16 mouse cellular contexts compared by ENCODE assay signal in the genomic region with DNA sequence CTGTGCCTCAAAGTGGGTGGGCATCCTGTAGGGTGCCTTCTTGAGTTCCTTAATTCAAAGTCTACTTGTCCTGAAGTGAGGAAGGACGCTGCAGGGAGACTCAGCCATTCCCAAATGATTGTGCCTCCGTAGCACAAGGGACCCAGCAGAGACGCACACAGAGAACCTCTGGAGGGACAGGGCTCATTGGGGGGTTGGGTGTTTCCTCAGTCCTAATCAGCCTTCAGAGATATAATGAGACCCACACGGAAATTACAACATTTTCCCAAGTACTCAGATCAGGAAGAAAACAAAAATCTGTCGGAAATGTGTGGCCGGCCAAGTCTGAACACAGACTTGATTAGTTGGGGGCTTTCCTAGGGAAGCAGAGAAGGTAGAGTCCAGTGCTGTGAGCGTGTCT.
DNase-seq lines count a peak whose midpoint lies in the region; ATAC-seq lines count a peak whose summit lies in the region.
"Had no signal": no experiment of that assay in that cellular context is flagged by ENCODE, and none has a peak within 500 bp of the region (broad histone marks: within the 10 kb centered on the region; RNA-seq: fewer than 3 reads in every experiment).

No protein-coding gene starts in this region.

- intact Hi-C loops in heart, postnatal 25 days (cut with DNase I) = loop anchor here (5.0 kb wide), 1 partner anchor 63 kb away; no protein-coding TSS in a partner anchor

- 44% methylated on average over 7 of the region's 7 CpGs for WGBS in heart, embryonic 13.5 days
- 46% methylated on average over 7 of the region's 7 CpGs for WGBS in liver, embryonic 16.5 days (ENCODE audit: insufficient replicate concordance)
- 56% methylated on average over 7 of the region's 7 CpGs for WGBS in liver, embryonic 11.5 days
- WGBS in embryonic facial prominence, embryonic 14.5 days = 30% methylated on average over 7 of the region's 7 CpGs
- WGBS in limb, embryonic 11.5 days = 34% methylated on average over 7 of the region's 7 CpGs

- peak overlapping the region; percentile 22 for H3K4me2 ChIP-seq in heart, embryonic 13.5 days
- no peak overlapping the region for H3K4me2 ChIP-seq in liver, embryonic 16.5 days (ENCODE audit: low read depth, low read length)
- H3K4me2 ChIP-seq in liver, embryonic 11.5 days = no peak overlapping the region
- peak overlapping the region; percentile 29; the same call in 1 of the 2 replicates for H3K4me2 ChIP-seq in embryonic facial prominence, embryonic 14.5 days (ENCODE audit: low read depth, low read length)
- H3K4me2 ChIP-seq in limb, embryonic 11.5 days (ENCODE audit: low read depth, severe bottlenecking) = no peak overlapping the region
- H3K4me2 ChIP-seq: hindbrain, embryonic 14.5 days; midbrain, embryonic 11.5 days had no signal

- no peak overlapping the region for H3K4me3 ChIP-seq in heart, embryonic 13.5 days
- H3K4me3 ChIP-seq in liver, embryonic 16.5 days (ENCODE audit: low read depth, low read length) = no peak overlapping the region
- no peak overlapping the region for H3K4me3 ChIP-seq in liver, embryonic 11.5 days (ENCODE audit: low read depth, low read length)
- H3K4me3 ChIP-seq in embryonic facial prominence, embryonic 14.5 days (ENCODE audit: low read depth, low read length) = no peak overlapping the region
- H3K4me3 ChIP-seq in limb, embryonic 11.5 days (ENCODE audit: low read depth, low read length) = no peak overlapping the region
- H3K4me3 ChIP-seq: left cerebral cortex, adult 2 months had no signal

- H3K4me1 ChIP-seq in heart, embryonic 13.5 days = peaks cover 42% of the 10 kb centered on the region
- H3K4me1 ChIP-seq in liver, embryonic 16.5 days (ENCODE audit: control insufficient read depth, low read depth, low read length) = no peaks in the 10 kb centered on the region
- no peaks in the 10 kb centered on the region for H3K4me1 ChIP-seq in liver, embryonic 11.5 days (replicated peaks; ENCODE audit: control insufficient read depth, insufficient read depth, low read length)
- H3K4me1 ChIP-seq in embryonic facial prominence, embryonic 14.5 days (ENCODE audit: control insufficient read depth, insufficient read depth, low read length) = peaks cover 35% of the 10 kb centered on the region
- H3K4me1 ChIP-seq in limb, embryonic 11.5 days (ENCODE audit: control insufficient read depth, insufficient read depth, low read length) = peaks cover 23% of the 10 kb centered on the region

- ATAC-seq in heart, embryonic 13.5 days (ENCODE audit: extremely low read depth, insufficient number of reproducible peaks, low FRiP score, low TSS enrichment) = no peak
- ATAC-seq in liver, embryonic 16.5 days (ENCODE audit: low read depth) = peak; percentile 19; the same call in 1 of the 2 replicates
- ATAC-seq in liver, embryonic 11.5 days (replicated peaks; ENCODE audit: low FRiP score) = no peak
- no peak for ATAC-seq in embryonic facial prominence, embryonic 14.5 days (ENCODE audit: low read depth)
- ATAC-seq in limb, embryonic 11.5 days (ENCODE audit: insufficient number of reproducible peaks, low FRiP score, low TSS enrichment, low read depth) = no peak
- ATAC-seq: intestine, postnatal 0 days had no signal

- no peak for DNase-seq in heart, postnatal 25 days (ENCODE audit: low spot score)
- DNase-seq in liver, embryonic 11.5 days (ENCODE audit: low spot score) = no peak
- DNase-seq in embryonic facial prominence, embryonic 14.5 days (ENCODE audit: low spot score) = no peak
- DNase-seq in limb, embryonic 11.5 days (ENCODE audit: low spot score) = no peak
- DNase-seq in cerebellum, adult 8-10 months = no peak
- DNase-seq: adrenal gland, adult 8-10 months; cerebellum, adult 9-10 months; gastrocnemius, postnatal 36 days; lung, postnatal 36 days had no signal

- peak overlapping the region; percentile 53 for H3K27ac ChIP-seq in heart, embryonic 13.5 days (replicated peaks)
- no peak overlapping the region for H3K27ac ChIP-seq in liver, embryonic 16.5 days (ENCODE audit: low read length)
- H3K27ac ChIP-seq in liver, embryonic 11.5 days (ENCODE audit: low read depth, low read length) = no peak overlapping the region
- H3K27ac ChIP-seq in embryonic facial prominence, embryonic 14.5 days (replicated peaks; ENCODE audit: low read depth, low read length) = peak overlapping the region; percentile 61; the same call in 1 of the 2 replicates
- H3K27ac ChIP-seq in limb, embryonic 11.5 days (replicated peaks; ENCODE audit: low read depth, low read length) = peak overlapping the region; percentile 14; the same call in 1 of the 2 replicates
- H3K27ac ChIP-seq: hindbrain, embryonic 14.5 days; left cerebral cortex, adult 2 months had no signal

- no peaks in the 10 kb centered on the region for H3K27me3 ChIP-seq in heart, embryonic 13.5 days (replicated peaks)
- no peaks in the 10 kb centered on the region for H3K27me3 ChIP-seq in liver, embryonic 16.5 days (ENCODE audit: control insufficient read depth, insufficient read depth, low read depth, low read length)
- no peaks in the 10 kb centered on the region for H3K27me3 ChIP-seq in liver, embryonic 11.5 days (replicated peaks; ENCODE audit: control insufficient read depth, insufficient read depth, low read length)
- H3K27me3 ChIP-seq in embryonic facial prominence, embryonic 14.5 days (replicated peaks; ENCODE audit: control insufficient read depth, insufficient read depth, low read length) = no peaks in the 10 kb centered on the region
- H3K27me3 ChIP-seq in limb, embryonic 11.5 days (ENCODE audit: control insufficient read depth, insufficient read depth, low read length) = no peaks in the 10 kb centered on the region

- 0 out of 2 replicates have a peak, but pooled peaks cover 5% of the 10 kb centered on the region for H3K36me3 ChIP-seq in heart, embryonic 13.5 days
- H3K36me3 ChIP-seq in liver, embryonic 16.5 days (ENCODE audit: control insufficient read depth, insufficient read depth) = no peaks in the 10 kb centered on the region
- no peaks in the 10 kb centered on the region; the same call in 1 of the 2 replicates for H3K36me3 ChIP-seq in liver, embryonic 11.5 days (ENCODE audit: control insufficient read depth, insufficient read depth, low read length)
- no peaks in the 10 kb centered on the region for H3K36me3 ChIP-seq in embryonic facial prominence, embryonic 14.5 days (ENCODE audit: control insufficient read depth, insufficient read depth, low read length)
- H3K36me3 ChIP-seq in limb, embryonic 11.5 days (ENCODE audit: control insufficient read depth, insufficient read depth, low read length) = no peaks in the 10 kb centered on the region
- H3K36me3 ChIP-seq: G1E had no signal

- no peak overlapping the region for H3K9ac ChIP-seq in heart, embryonic 13.5 days
- no peak overlapping the region for H3K9ac ChIP-seq in liver, embryonic 16.5 days (ENCODE audit: low read depth, low read length)
- H3K9ac ChIP-seq in liver, embryonic 11.5 days (ENCODE audit: low read depth, low read length) = no peak overlapping the region
- no peak overlapping the region for H3K9ac ChIP-seq in embryonic facial prominence, embryonic 14.5 days (ENCODE audit: low read depth, low read length)
- H3K9ac ChIP-seq in limb, embryonic 11.5 days (ENCODE audit: low read length) = no peak overlapping the region
- H3K9ac ChIP-seq: hindbrain, embryonic 14.5 days had no signal

- H3K9me3 ChIP-seq in heart, embryonic 13.5 days = no peaks in the 10 kb centered on the region
- H3K9me3 ChIP-seq in liver, embryonic 16.5 days (replicated peaks; ENCODE audit: control insufficient read depth, low read length) = no peaks in the 10 kb centered on the region
- no peaks in the 10 kb centered on the region for H3K9me3 ChIP-seq in liver, embryonic 11.5 days (ENCODE audit: control insufficient read depth, low read length)
- H3K9me3 ChIP-seq in embryonic facial prominence, embryonic 14.5 days (ENCODE audit: control insufficient read depth, low read length) = no peaks in the 10 kb centered on the region
- no peaks in the 10 kb centered on the region for H3K9me3 ChIP-seq in limb, embryonic 11.5 days (ENCODE audit: control insufficient read depth, low read length)
- H3K9me3 ChIP-seq: G1E had no signal

Comparison
In these comparisons a context has a peak if more than half of its experiments do, and no peak if none do; other contexts are left out.
1. H3K27ac ChIP-seq: peak in heart, embryonic 13.5 days (single experiment), embryonic facial prominence, embryonic 14.5 days (single experiment) and limb, embryonic 11.5 days (single experiment); none in liver, embryonic 16.5 days (single experiment) and liver, embryonic 11.5 days (single experiment).
2. H3K4me2 ChIP-seq: peak in heart, embryonic 13.5 days (single experiment) and embryonic facial prominence, embryonic 14.5 days (single experiment); none in liver, embryonic 16.5 days (single experiment), liver, embryonic 11.5 days (single experiment) and limb, embryonic 11.5 days (single experiment).